Mouse (Mus musculus): ENCODE results near the gene Ahdc1.

The Ahdc1 gene

GRCm38 (mm10) chr4:133017597-133018262, 6.7 kb downstream of the Ahdc1 start:
- in situ Hi-C loops (cut with MboI): no loop called here

DNA sequence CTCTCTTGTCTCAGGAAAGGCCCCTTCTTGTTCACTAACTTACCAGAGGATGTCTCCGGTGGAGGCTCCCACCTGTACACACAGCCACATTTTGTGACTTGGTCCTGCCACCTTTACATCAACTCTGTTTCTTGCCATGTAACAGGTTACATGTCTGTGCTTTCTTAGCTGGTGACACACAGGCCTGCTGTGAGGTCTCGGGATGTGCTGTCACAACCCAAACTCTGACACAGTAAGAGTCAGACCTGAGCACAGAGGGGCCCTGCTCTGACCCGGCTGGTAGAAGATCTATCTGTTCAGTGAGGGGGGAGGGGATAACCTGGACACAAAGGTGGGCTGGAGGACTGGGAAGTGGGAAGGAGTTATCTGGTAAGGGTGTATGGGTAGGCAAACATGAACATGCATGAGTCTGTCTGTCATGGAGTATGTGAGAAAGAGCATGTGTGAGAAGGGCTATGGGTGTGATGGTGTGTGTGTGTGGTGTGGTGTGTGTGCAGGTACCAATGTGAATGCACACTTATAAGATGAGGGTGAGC, 7.3 kb downstream of the Ahdc1 start:
- in situ Hi-C loops (cut with MboI): no loop called here

DNA sequence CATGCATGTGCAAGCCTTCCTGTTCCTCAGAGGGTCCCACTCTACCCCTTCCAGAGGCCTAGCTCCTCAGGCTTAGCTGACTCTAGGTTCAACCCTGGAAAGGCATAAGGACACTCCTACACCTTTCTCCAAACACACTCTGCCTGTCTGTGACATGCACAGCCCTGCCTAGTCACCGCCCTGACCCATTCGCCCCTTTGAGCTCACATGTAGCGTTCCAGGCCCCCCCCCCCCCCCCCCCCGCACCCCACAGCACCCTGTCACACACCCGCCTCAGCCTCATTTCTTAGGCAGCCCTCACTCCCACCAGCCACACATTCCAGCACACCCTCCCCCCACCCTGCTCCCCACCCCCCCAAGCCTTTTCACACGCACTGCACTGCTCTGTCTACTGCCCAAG, 9.7 kb downstream of the Ahdc1 start:
- in situ Hi-C loops (cut with MboI): no loop called here

- in situ Hi-C loops (cut with MboI): no loop called here
Measured at GRCm38 (mm10) chr4:133021181-133021671, 10.2 kb downstream of the Ahdc1 start.

DNA sequence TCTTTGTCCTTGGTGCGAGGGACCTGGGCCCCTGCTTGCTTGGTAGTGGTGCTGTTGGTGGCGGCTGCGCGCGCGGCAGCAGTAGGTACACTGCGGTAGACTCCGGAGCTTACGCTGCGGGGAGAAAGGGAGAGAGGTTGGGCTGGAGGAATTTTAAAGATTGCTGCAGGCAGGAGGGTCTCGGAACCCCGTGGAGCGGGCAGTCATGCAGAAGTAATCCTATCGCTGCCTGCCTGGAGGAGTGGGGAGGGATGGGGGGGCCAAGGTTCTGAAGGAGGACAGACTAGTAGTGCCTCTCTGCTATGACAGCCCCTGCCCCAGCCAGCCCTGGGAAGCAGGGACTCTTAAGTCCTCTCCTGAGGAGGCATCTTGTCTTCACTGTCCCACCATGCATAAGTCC, 11.2 kb downstream of the Ahdc1 start:
- in situ Hi-C loops (cut with MboI): no loop called here

DNA sequence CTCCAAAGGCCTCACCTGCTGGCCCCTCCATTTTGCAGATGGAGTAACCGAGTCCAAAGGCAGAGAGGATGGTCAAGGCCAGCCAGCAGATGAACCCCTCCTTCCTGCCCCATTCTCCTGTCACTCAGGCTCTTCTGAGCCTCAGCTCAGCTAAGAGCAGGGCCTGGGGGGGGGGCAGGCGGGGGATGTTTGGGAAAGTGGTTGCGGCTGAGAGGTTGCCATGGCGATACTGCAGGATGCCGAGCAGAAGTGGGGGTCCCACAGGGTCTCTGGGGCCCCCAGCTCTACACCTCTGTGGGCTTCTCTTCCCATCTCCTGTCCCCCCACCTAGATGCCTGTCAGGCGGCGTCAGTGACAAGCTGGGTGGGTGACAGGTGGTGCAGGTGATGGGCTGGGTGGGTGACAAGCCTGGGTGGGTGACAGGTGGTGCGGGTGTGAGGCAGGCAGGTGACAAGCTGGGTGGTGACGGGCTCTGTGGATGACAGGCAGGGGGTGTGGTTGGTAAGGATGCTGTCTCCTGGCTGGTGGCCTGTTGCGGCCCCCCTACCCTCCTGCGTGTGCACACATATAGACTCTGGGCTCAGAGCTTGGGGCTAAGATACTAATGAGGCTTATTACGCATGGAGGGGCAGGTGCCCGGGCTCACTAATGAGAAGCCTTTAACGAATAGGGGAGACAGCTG, 12.0 kb downstream of the Ahdc1 start:
- in situ Hi-C loops (cut with MboI): no loop called here

DNA sequence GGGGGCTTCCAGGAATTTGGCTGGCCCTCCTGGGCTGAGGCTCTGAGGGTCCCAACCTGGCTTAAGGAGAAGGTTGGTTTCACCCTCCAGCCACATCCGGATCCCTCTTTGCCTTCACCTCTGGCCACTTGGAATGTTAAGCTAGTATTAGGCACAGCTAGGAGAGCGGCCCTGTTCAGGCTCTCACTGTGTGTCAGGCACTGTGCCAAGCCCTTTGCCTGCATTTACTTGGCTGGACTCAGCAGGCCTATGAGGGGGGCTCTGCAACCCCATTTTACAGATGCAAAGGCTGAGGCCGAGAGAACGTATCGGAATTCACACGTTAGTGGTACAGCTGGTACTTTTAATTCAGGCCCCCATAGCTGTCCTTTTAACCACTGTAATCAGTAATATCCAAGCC, 12.6 kb downstream of the Ahdc1 start:
- in situ Hi-C loops (cut with MboI): no loop called here

- in situ Hi-C loops (cut with MboI): no loop called here
Measured at GRCm38 (mm10) chr4:133024404-133024803, 13.3 kb downstream of the Ahdc1 start.

GRCm38 (mm10) chr4:133024969-133025685, 14.1 kb downstream of the Ahdc1 start:
- in situ Hi-C loops (cut with MboI): no loop called here

- in situ Hi-C loops (cut with MboI): no loop called here
Measured at GRCm38 (mm10) chr4:133026272-133026671, 15.2 kb downstream of the Ahdc1 start.

DNA sequence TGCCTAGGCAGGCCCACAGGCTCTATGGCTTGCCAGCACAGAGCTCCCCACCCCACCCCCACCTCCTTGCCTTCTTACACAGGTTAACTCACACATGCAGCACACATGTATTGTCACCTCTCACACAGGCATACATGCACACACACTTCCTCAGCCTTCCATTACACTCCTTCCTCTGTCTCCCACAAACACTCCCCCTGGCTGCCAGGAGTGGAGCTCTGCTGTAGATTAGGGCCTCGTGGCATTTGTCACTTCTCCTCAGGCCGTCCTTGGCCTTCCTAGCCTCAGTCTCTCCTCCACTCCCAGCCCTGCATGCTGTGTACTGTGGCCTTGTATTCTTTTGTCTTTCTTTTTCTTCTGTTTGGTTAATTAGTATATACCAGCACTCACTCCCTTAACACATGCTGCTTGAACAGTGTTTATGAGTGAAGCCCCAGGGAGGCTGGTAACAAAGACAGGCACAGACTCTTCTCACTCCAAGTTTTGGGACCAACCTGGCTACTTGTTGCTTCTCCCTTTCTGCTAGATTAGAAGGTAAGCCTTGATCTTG, 15.8 kb downstream of the Ahdc1 start:
- in situ Hi-C loops (cut with MboI): no loop called here

- in situ Hi-C loops (cut with MboI): no loop called here
Measured at GRCm38 (mm10) chr4:133027721-133028120, 16.7 kb downstream of the Ahdc1 start.

DNA sequence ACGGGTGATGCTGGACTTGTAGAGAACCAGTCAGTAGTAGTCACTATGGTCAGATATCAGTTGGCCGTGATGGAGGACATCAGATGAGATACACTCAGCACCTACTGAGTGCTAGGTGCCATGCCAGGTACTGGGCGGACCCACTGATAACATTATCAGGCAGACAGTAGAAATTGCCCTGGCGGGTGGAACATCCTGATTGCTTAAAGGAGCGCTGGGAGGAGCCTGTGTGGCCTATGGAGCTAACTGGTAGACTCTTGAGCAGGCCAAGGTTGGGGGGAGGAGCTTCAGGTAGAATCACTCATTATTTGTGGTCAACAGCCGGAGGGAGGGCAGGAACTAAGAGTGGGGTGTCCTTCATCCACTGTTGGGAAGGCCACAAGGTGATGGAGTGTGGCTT, 17.1 kb downstream of the Ahdc1 start:
- in situ Hi-C loops (cut with MboI): no loop called here

- in situ Hi-C loops (cut with MboI): no loop called here
Measured at GRCm38 (mm10) chr4:133028875-133029274, 17.8 kb downstream of the Ahdc1 start.

- in situ Hi-C loops (cut with MboI): no loop called here
Measured at GRCm38 (mm10) chr4:133032410-133033095, 21.5 kb downstream of the Ahdc1 start.

DNA sequence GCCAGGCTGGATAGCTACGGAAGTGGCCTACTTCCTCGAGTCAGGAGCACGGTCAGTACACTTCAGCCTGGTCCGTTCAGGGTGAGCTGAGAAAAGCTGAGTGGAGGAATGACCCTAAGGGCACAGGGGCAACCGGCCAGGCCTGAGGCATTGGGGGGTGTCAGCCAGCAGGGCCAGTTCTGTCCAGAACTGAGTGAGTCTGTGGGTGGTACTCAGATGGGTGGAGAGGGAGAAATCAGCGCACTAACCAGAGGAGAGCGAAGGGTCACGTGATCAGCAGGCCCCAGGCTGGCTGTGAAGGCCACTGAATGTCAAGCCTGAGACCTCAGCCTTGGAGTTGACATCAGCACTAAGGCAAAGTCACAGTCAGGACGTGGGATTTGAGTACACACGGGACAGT, 23.4 kb downstream of the Ahdc1 start:
- in situ Hi-C loops (cut with MboI): no loop called here

DNA sequence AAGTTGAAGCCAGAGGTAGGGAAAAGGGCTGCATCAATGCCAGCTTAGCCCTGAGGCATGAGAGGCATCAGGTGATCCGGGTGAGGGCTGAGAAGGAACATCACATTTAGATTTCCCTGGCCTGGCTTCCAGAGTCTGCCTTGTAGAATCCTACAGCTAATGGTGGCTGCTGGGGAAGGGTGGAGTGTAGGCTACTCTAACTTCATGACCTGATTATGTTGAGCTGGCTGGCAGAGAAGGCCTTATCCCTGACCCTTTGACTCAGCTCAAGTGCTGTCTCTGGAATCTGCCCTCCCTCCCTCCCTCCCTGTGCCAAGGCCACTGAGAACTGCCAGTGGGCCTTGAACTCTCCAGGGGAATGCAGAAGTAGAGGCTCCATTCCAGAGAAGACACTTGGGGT, 24.4 kb downstream of the Ahdc1 start:
- in situ Hi-C loops (cut with MboI): no loop called here

GRCm38 (mm10) chr4:133035946-133036345, 24.9 kb downstream of the Ahdc1 start:
- in situ Hi-C loops (cut with MboI): no loop called here

DNA sequence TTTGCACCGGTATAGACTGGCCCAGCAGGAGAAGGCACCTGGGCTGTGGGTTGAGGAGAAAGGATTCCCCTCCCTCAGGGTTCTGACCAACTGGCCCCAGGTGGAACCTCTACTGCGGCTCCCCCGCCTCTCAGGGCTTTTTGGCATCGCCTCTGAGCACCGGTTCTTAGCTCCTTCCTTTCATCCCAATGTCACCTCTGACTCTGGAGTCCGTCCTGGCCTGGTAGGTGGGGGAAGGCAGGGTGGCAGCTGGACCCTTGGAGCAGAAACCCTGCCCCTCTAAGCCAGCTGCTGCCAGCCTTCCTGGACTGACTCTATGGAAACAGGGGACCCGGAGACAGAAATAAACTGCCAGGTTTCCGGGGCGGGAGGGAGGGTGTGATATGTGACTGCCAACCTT, 26.2 kb downstream of the Ahdc1 start:
- in situ Hi-C loops (cut with MboI): no loop called here

DNA sequence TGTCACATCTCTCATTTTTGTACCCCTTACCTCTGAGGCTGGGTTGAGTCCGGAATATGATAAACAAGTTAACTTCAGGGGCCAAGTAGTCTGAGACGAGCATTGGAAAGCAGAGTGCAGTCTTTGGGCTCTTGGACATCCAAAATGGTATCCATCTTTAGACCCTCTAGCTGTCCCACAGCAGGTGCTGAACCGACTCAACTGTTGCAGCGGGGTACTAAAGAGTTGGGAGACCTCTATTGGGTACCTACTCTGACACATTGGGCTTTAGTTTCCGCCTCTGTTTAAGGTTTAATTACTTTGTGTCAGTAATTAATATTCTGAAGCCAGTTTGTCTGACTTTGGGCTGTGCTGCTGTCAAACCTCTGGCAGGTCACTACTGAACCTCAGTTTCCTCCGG, 26.7 kb downstream of the Ahdc1 start:
- in situ Hi-C loops (cut with MboI): no loop called here

- in situ Hi-C loops (cut with MboI): no loop called here
Measured at GRCm38 (mm10) chr4:133038521-133039115, 27.6 kb downstream of the Ahdc1 start.
